Mouse (Mus musculus): Measurements from ENCODE around the gene Lrrc8a.

GRCm38 (mm10) chr2:30247681-30248080, 10.2 kb downstream of the Lrrc8a start:
- TF ChIP-seq POLR2A (IDR thresholded peaks at IDR 0.05; ENCODE audit: borderline replicate concordance, extremely low read depth, low read depth, low read length) (no peak), CTCF (IDR thresholded peaks at IDR 0.05; ENCODE audit: insufficient read depth, low read length) (no peak)

Data from lung, adult 2 months (tissue).